Mouse (Mus musculus) brain, embryonic 14.5 days (tissue): ENCODE measurements at regions not wholly inside any gene's neighbourhood (a gene's known extent, or its start where the extent isn't known, plus 50 kb on each side); places are given as distances from the start of the nearest gene placed in this dataset.

Experiments
- CTCF ChIP-seq: fragments of 200-500 bp; IDR thresholded peaks from 2 replicates; pipeline ENCODE4 v1.5.1; 2012; ENCODE audit warnings: inconsistent platforms, mild to moderate bottlenecking, moderate library complexity, borderline replicate concordance; ENCODE audit not compliant: insufficient read depth, insufficient read length; ENCODE audit errors: extremely low read depth
- POLR2A ChIP-seq: fragments of 200-500 bp; IDR thresholded peaks from 2 replicates; pipeline ENCODE4 v1.6.1; 2012; ENCODE audit warnings: mild to moderate bottlenecking, inconsistent platforms, borderline replicate concordance; ENCODE audit not compliant: poor library complexity, insufficient read depth, insufficient read length, severe bottlenecking; ENCODE audit errors: extremely low read depth

DNA sequence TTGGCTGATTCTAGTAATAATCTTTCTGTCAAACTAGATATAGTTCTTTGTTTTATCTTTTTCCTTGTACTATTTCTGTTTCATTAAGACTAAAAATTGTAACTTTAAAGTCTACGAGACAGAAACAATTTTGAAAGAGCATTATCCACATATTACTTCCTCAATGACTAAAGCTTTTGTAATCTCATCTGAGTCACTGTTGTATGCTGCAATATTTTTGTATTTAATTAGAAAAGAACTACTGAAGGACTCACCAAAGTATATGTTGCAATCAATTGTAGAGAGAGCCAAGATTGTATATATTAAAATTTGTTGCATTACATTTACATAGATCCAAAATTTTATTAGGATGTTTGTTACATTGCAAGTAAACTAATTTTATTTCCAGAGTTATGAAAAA, 1692.4 kb upstream of the B3galt2 start:
- TF ChIP-seq POLR2A (no peak), CTCF (no peak)
